Mouse (Mus musculus) hindbrain, embryonic 11.5 days (tissue): ENCODE measurements around the gene Ppp1r14b. TPM values are rescaled to one million over a fixed set of nuclear protein-coding genes. Genes with fewer than 3 reads are reported as not detected.

Experiments used
- polyA plus RNA-seq: library from polyadenylated mRNA; unstranded; fragments of >200 nt; fragmentation: Nextera tagmentation; extraction: Ambion mirVana; gene quantifications from 2 replicates; pipeline ENCODE4 v1.2.1, GENCODE M21; 2014

Ppp1r14b gene
- polyA plus RNA-seq, 1 experiment from 2014 or later: 180 TPM

Other genes starting within 250 kb of the Ppp1r14b start
- 5.2 and 5.8 TPM in 2 replicates for gene Rps6ka4, start 134.3 kb upstream of the Ppp1r14b start, polyA plus RNA-seq
- gene Ccdc88b, start 116.8 kb upstream of the Ppp1r14b start, polyA plus RNA-seq: 0.42 and 0.74 TPM in 2 replicates
- gene Trmt112, start 65.3 kb upstream of the Ppp1r14b start, polyA plus RNA-seq: 142 and 147 TPM in 2 replicates
- gene Prdx5, start 64.9 kb upstream of the Ppp1r14b start, polyA plus RNA-seq: 126 and 138 TPM in 2 replicates
- gene Esrra, start 53.2 kb upstream of the Ppp1r14b start, polyA plus RNA-seq: 4.1 and 5.0 TPM in 2 replicates
- gene Catsperz, start 49.6 kb upstream of the Ppp1r14b start, polyA plus RNA-seq: 0.54 TPM in 1 of 2 replicates, not detected in the other
- 0.18 and 0.49 TPM in 2 replicates for gene Kcnk4, start 40.5 kb upstream of the Ppp1r14b start, polyA plus RNA-seq
- gene Bad, start 33.1 kb upstream of the Ppp1r14b start, polyA plus RNA-seq: 61.7 and 63.9 TPM in 2 replicates
- 27.9 and 34.0 TPM in 2 replicates for gene Gpr137, start 32.5 kb upstream of the Ppp1r14b start, polyA plus RNA-seq
- 14.6 and 14.8 TPM in 2 replicates for gene Plcb3, start 1.5 kb downstream of the Ppp1r14b start, polyA plus RNA-seq
- gene Fkbp2, start 5.5 kb downstream of the Ppp1r14b start, polyA plus RNA-seq: 73.7 and 79.3 TPM in 2 replicates
- gene Vegfb, start 12.7 kb downstream of the Ppp1r14b start, polyA plus RNA-seq: 21.4 TPM in 2 replicates
- gene Dnajc4, start 17.6 kb downstream of the Ppp1r14b start, polyA plus RNA-seq: 18.8 and 22.5 TPM in 2 replicates
- 19.3 and 19.9 TPM in 2 replicates for gene Nudt22, start 21.1 kb downstream of the Ppp1r14b start, polyA plus RNA-seq
- 10.6 and 11.1 TPM in 2 replicates for gene Trpt1, start 21.2 kb downstream of the Ppp1r14b start, polyA plus RNA-seq
- 7.3 and 7.6 TPM in 2 replicates for gene Fermt3, start 44.5 kb downstream of the Ppp1r14b start, polyA plus RNA-seq
- gene Stip1, start 65.0 kb downstream of the Ppp1r14b start, polyA plus RNA-seq: 376 and 390 TPM in 2 replicates
- gene Macrod1, start 81.8 kb downstream of the Ppp1r14b start, polyA plus RNA-seq: 2.8 and 3.1 TPM in 2 replicates
- 4.6 and 5.6 TPM in 2 replicates for gene Flrt1, start 130.8 kb downstream of the Ppp1r14b start, polyA plus RNA-seq
- gene Otub1, start 231.3 kb downstream of the Ppp1r14b start, polyA plus RNA-seq: 246 and 250 TPM in 2 replicates
- gene Cox8a, start 242.6 kb downstream of the Ppp1r14b start, polyA plus RNA-seq: 762 and 780 TPM in 2 replicates